Comparison of ENCODE assay signal across 8 mouse cellular contexts in genomic region chr14:30549777-30550149, GRCm38 (mm10). TPM values are rescaled to one million over a fixed set of nuclear protein-coding genes. Genes with fewer than 3 reads are reported as not detected.
DNase-seq lines count a peak whose midpoint lies in the region; ATAC-seq and TF ChIP-seq lines count a peak whose summit lies in the region.

No protein-coding gene starts in this region.

- peak overlapping the region; percentile 78 for H3K4me3 ChIP-seq in liver, embryonic 16.5 days (ENCODE audit: low read depth, low read length)
- peak overlapping the region; percentile 70 for H3K4me3 ChIP-seq in spleen, adult 2 months (ENCODE audit: extremely low read depth, insufficient read depth, insufficient read length)

- 0 out of 2 replicates have a peak, but pooled peaks cover 2% of the 10 kb centered on the region for H3K27me3 ChIP-seq in liver, embryonic 16.5 days (ENCODE audit: control insufficient read depth, insufficient read depth, low read depth, low read length)
- H3K27me3 ChIP-seq in spleen, adult 2 months (ENCODE audit: control insufficient read depth, insufficient read depth, low read length): no peaks in the 10 kb centered on the region

- no peak for TF ChIP-seq CTCF in spleen, adult 2 months (IDR thresholded peaks at IDR 0.05; ENCODE audit: extremely low read depth, insufficient read depth, insufficient read length, insufficient replicate concordance)

- H3K4me2 ChIP-seq in liver, embryonic 16.5 days (ENCODE audit: low read depth, low read length): peak overlapping the region; percentile 90

- H3K9ac ChIP-seq in liver, embryonic 16.5 days (ENCODE audit: low read depth, low read length): peak overlapping the region; percentile 81

- DNase-seq in adrenal gland, adult (ENCODE audit: inconsistent age in 2 of 2, low spot score in 1 of 2): peak; percentile 54 to 81
- DNase-seq in adrenal gland, adult 8-10 months: no peak
- DNase-seq in spleen, adult 18-20 months: peak; percentile 26 to 47
- DNase-seq in spleen, adult 12 weeks (ENCODE audit: low spot score): no peak
- peak in 1 of 2 experiments; percentile 25 for DNase-seq in spleen, adult 2 months (ENCODE audit: low read depth in 1 of 2, low spot score in 2 of 2)
- no peak for DNase-seq in adrenal gland, adult 18-20 months (ENCODE audit: low spot score in 2 of 2)

- TF ChIP-seq POLR2A in spleen, adult 2 months (IDR thresholded peaks at IDR 0.05; ENCODE audit: low read depth, low read length): no peak

- under 1% methylated on average over 10 of the region's 10 CpGs for WGBS in liver, embryonic 16.5 days (ENCODE audit: insufficient replicate concordance)
- WGBS in spleen, adult 2 months: 1% methylated on average over 10 of the region's 10 CpGs

- peak overlapping the region; percentile 95 for H3K27ac ChIP-seq in liver, embryonic 16.5 days (ENCODE audit: low read length)
- H3K27ac ChIP-seq in spleen, adult 2 months (ENCODE audit: insufficient read depth, low read length): peak overlapping the region; percentile 85

- ATAC-seq in hematopoietic stem cell, adult 5-6 weeks (replicated peaks in 1 of 2; ENCODE audit: insufficient read depth in 1 of 2, low FRiP score in 2 of 2, low TSS enrichment in 1 of 2, low read depth in 1 of 2, poor library complexity in 2 of 2, severe bottlenecking in 2 of 2): 0 out of 4 replicates have a peak, but pooled peaks have one; percentile 12 to 19
- no peak for ATAC-seq in liver, embryonic 16.5 days (ENCODE audit: low read depth)

- peaks cover 39% of the 10 kb centered on the region for H3K4me1 ChIP-seq in liver, embryonic 16.5 days (ENCODE audit: control insufficient read depth, low read depth, low read length)
- H3K4me1 ChIP-seq in spleen, adult 2 months (ENCODE audit: control insufficient read depth, insufficient read depth, insufficient read length): peaks cover 17% of the 10 kb centered on the region; the same call in 1 of the 2 replicates

- H3K36me3 ChIP-seq in liver, embryonic 16.5 days (ENCODE audit: control insufficient read depth, insufficient read depth): no peaks in the 10 kb centered on the region
- H3K36me3 ChIP-seq in spleen, adult 2 months (ENCODE audit: control insufficient read depth, insufficient read depth, low read length): no peaks in the 10 kb centered on the region

- H3K9me3 ChIP-seq in liver, embryonic 16.5 days (replicated peaks; ENCODE audit: control insufficient read depth, low read length): no peaks in the 10 kb centered on the region

RNA-seq across cellular contexts. Expression of gene Tkt, which starts 1.6 kb away (rescaled TPM):
- 1,000 to 10,000 TPM in 1 of 4 experiments, 100 to 1,000 TPM in 3; 361 to 1,078 (median 577) TPM for total RNA-seq in adrenal gland, adult 8-10 months (2022)
- 412 and 462 TPM in 2 replicates for total RNA-seq in hematopoietic stem cell, adult 5-6 weeks (2017)
- 175 and 178 TPM in 2 replicates for polyA plus RNA-seq in liver, embryonic 16.5 days (2015; fragmentation: Nextera tagmentation; extraction: Ambion mirVana)
- 149 and 160 TPM in 2 replicates for polyA plus RNA-seq in spleen, adult 2 months (2012; rRNA removed)
- total RNA-seq in adrenal gland, adult 18-20 months (2021): 1,000 to 10,000 TPM; 1,314 to 2,885 TPM

RNA-seq across cellular contexts. Expression of gene Cacna1d, which starts 58.5 kb away (rescaled TPM):
- total RNA-seq in adrenal gland, adult 8-10 months (2022): 10 to 100 TPM; 11.9 to 40.7 (median 22.2) TPM
- 0.50 and 0.75 TPM in 2 replicates for total RNA-seq in hematopoietic stem cell, adult 5-6 weeks (2017)
- polyA plus RNA-seq in liver, embryonic 16.5 days (2015; fragmentation: Nextera tagmentation; extraction: Ambion mirVana): 0.12 and 0.35 TPM in 2 replicates
- 3.2 TPM in 2 replicates for polyA plus RNA-seq in spleen, adult 2 months (2012; rRNA removed)
- 10 to 100 TPM; 12.4 to 13.8 TPM for total RNA-seq in adrenal gland, adult 18-20 months (2021)

Comparison
In these comparisons a context has a peak if more than half of its experiments do, and no peak if none do; other contexts are left out.
1. DNase-seq: peak in adrenal gland, adult (2 of 2) and spleen, adult 18-20 months (2 of 2); none in adrenal gland, adult 8-10 months (single experiment), spleen, adult 12 weeks (single experiment) and adrenal gland, adult 18-20 months (0 of 2).